Mouse (Mus musculus): ENCODE data around the gene Ube2u. TPM values are rescaled to one million over a fixed set of nuclear protein-coding genes. Genes with fewer than 3 reads are reported as not detected.

Gene Ube2u
- polyA plus RNA-seq, 1 experiment from 2014 or later = 0.62 TPM

GRCm38 (mm10) chr4:100595771-100596170 is 117.1 kb downstream of the Ube2u start:
- DNase-seq (ENCODE audit: extremely low spot score, low spot score) = no peak
- 95% methylated on average over 4 of the region's 4 CpGs for whole genome bisulfite sequencing

GRCm38 (mm10) chr4:100596630-100597029 is 118.0 kb downstream of the Ube2u start:
- no peaks in the 10 kb centered on the region for H3K9me3 ChIP-seq
- H3K36me3 ChIP-seq (replicated peaks) = no peaks in the 10 kb centered on the region
- no peaks in the 10 kb centered on the region for H3K27me3 ChIP-seq (ENCODE audit: poor library complexity, severe bottlenecking)
- no peak for DNase-seq (ENCODE audit: extremely low spot score, low spot score)
- no peak overlapping the region for H3K27ac ChIP-seq
- H3K4me3 ChIP-seq = no peak overlapping the region
- peaks cover 5% of the 10 kb centered on the region; the same call in 1 of the 2 replicates for H3K4me1 ChIP-seq
- WGBS = 93% methylated on average over 5 of the region's 5 CpGs

More at GRCm38 (mm10) chr4:100595771-100596170, 117.1 kb downstream of the Ube2u start:
- Histone ChIP-seq H3K4me1 (peaks cover 5% of the 10 kb centered on the region; the same call in 1 of the 2 replicates), H3K27me3 (ENCODE audit: poor library complexity, severe bottlenecking) (0 out of 2 replicates have a peak, but pooled peaks cover 7% of the 10 kb centered on the region), H3K36me3 (replicated peaks) (no peaks in the 10 kb centered on the region), H3K27ac (no peak overlapping the region), H3K9me3 (no peaks in the 10 kb centered on the region), H3K4me3 (no peak overlapping the region)

GRCm38 (mm10) chr4:100597049-100597448 is 118.4 kb downstream of the Ube2u start:
- Histone ChIP-seq H3K27ac (no peak overlapping the region), H3K9me3 (no peaks in the 10 kb centered on the region), H3K4me3 (no peak overlapping the region), H3K4me1 (peaks cover 5% of the 10 kb centered on the region; the same call in 1 of the 2 replicates), H3K36me3 (replicated peaks) (no peaks in the 10 kb centered on the region), H3K27me3 (ENCODE audit: poor library complexity, severe bottlenecking) (no peaks in the 10 kb centered on the region)
- no peak for DNase-seq (ENCODE audit: extremely low spot score, low spot score)
- 93% methylated on average over 4 of the region's 4 CpGs for WGBS

Measured in forebrain, embryonic 10.5 days (tissue).